Mouse (Mus musculus) lung, postnatal 10 days (tissue): ENCODE data around the gene Plch2.
A peak's percentile ranks its signal among the peaks of the same experiment; 100 is the strongest.
"Not testable (repeated sequence)": the region's sequence is repeated elsewhere in the genome, so short reads cannot be mapped to it uniquely, and the experiment has no call there.

Source experiments
- DNase-seq: peaks from one replicate; pipeline ENCODE4 v3.0.0; 2021

The Plch2 gene

GRCm38 (mm10) chr4:155056724-155057123 lies at the start of gene Plch2:
Gene Plch2, minus strand, starts transcription at chr4:155056784.
- no peak for DNase-seq

- no peak for DNase-seq
These were observed 42.0 kb upstream of the Plch2 start for GRCm38 (mm10) chr4:155098572-155098971.

GRCm38 (mm10) chr4:155097452-155097851 lies 40.9 kb upstream of the Plch2 start:
- no peak for DNase-seq

GRCm38 (mm10) chr4:155095967-155096366 lies 39.4 kb upstream of the Plch2 start:
- no peak for DNase-seq

GRCm38 (mm10) chr4:155095238-155095900 lies 38.8 kb upstream of the Plch2 start:
- DNase-seq: peak; percentile 92

- peak; percentile 67 for DNase-seq
These were observed 38.0 kb upstream of the Plch2 start for GRCm38 (mm10) chr4:155094565-155094964.

- no peak for DNase-seq
These were observed 37.0 kb upstream of the Plch2 start for GRCm38 (mm10) chr4:155093431-155094149.

GRCm38 (mm10) chr4:155092718-155093430 lies 36.3 kb upstream of the Plch2 start:
- no peak for DNase-seq

GRCm38 (mm10) chr4:155090688-155091449 lies 34.3 kb upstream of the Plch2 start:
- DNase-seq: no peak

GRCm38 (mm10) chr4:155090147-155090546 lies 33.6 kb upstream of the Plch2 start:
- DNase-seq: no peak

GRCm38 (mm10) chr4:155089241-155089640 lies 32.7 kb upstream of the Plch2 start:
- DNase-seq: no peak

GRCm38 (mm10) chr4:155086108-155087024 lies 29.8 kb upstream of the Plch2 start, which contains the start of the genes Rer1 and Morn1:
Gene Rer1, minus strand, starts transcription at chr4:155086382.
Gene Morn1, plus strand, starts transcription at chr4:155086577.
- DNase-seq: peak; percentile 100

- no peak for DNase-seq
These were observed 28.9 kb upstream of the Plch2 start for GRCm38 (mm10) chr4:155085206-155086107.

GRCm38 (mm10) chr4:155084351-155084750 lies 27.8 kb upstream of the Plch2 start:
- DNase-seq: no peak

- no peak for DNase-seq
These were observed 27.0 kb upstream of the Plch2 start for GRCm38 (mm10) chr4:155083553-155083952.

- DNase-seq: no peak
These were observed 23.1 kb upstream of the Plch2 start for GRCm38 (mm10) chr4:155079666-155080065.

- DNase-seq: not testable (repeated sequence)
These were observed 22.2 kb upstream of the Plch2 start for GRCm38 (mm10) chr4:155078808-155079207.

- no peak for DNase-seq
These were observed 20.1 kb upstream of the Plch2 start for GRCm38 (mm10) chr4:155076677-155077076.

GRCm38 (mm10) chr4:155075813-155076212 lies 19.2 kb upstream of the Plch2 start:
- DNase-seq: no peak

- DNase-seq: no peak
These were observed 18.6 kb upstream of the Plch2 start for GRCm38 (mm10) chr4:155075137-155075536.

- DNase-seq: no peak
These were observed 17.8 kb upstream of the Plch2 start for GRCm38 (mm10) chr4:155074418-155074817.
